Mouse (Mus musculus): ENCODE measurements around the gene Tlr4.
A peak's percentile ranks its signal among the peaks of the same experiment; 100 is the strongest.

Gene Tlr4

GRCm38 (mm10) chr4:66901498-66901897 lies 74.1 kb downstream of the Tlr4 start:
- DNase-seq: no peak

GRCm38 (mm10) chr4:66908376-66908775 lies 81.0 kb downstream of the Tlr4 start:
- no peak for DNase-seq

GRCm38 (mm10) chr4:66919630-66920372 lies 92.4 kb downstream of the Tlr4 start:
- DNase-seq: no peak

GRCm38 (mm10) chr4:66923616-66924276 lies 96.4 kb downstream of the Tlr4 start:
- peak; percentile 65 for DNase-seq

GRCm38 (mm10) chr4:66926066-66926465 lies 98.7 kb downstream of the Tlr4 start:
- DNase-seq: no peak

GRCm38 (mm10) chr4:66927537-66928088 lies 100.2 kb downstream of the Tlr4 start:
- no peak for DNase-seq

GRCm38 (mm10) chr4:66938489-66939061 lies 111.2 kb downstream of the Tlr4 start:
- DNase-seq: no peak

- DNase-seq: no peak
Observed at GRCm38 (mm10) chr4:66941894-66942293, 114.5 kb downstream of the Tlr4 start.

- no peak for DNase-seq
Observed at GRCm38 (mm10) chr4:66943699-66944098, 116.3 kb downstream of the Tlr4 start.

- no peak for DNase-seq
Observed at GRCm38 (mm10) chr4:66947657-66948056, 120.3 kb downstream of the Tlr4 start.

- DNase-seq: no peak
Observed at GRCm38 (mm10) chr4:66974918-66975317, 147.5 kb downstream of the Tlr4 start.

All from kidney, postnatal 10 days (tissue).